Mouse (Mus musculus): Measurements from ENCODE around the gene Cfap65.

- TF ChIP-seq CTCF (IDR thresholded peaks at IDR 0.05; ENCODE audit: control insufficient read depth, insufficient read depth, low read length) (no peak), POLR2A (IDR thresholded peaks at IDR 0.05; ENCODE audit: borderline replicate concordance, control insufficient read depth, low read depth, low read length) (no peak)
Measured at GRCm38 (mm10) chr1:74936221-74936830, 927 bp upstream of the Cfap65 start.
